Mouse (Mus musculus): ENCODE results near the gene Gnaq.

- TF ChIP-seq CTCF (IDR thresholded peaks at IDR 0.05; ENCODE audit: low read depth) (no peak), EP300 (IDR thresholded peaks at IDR 0.05; ENCODE audit: low read depth) (no peak)
Measured at GRCm38 (mm10) chr19:16436335-16437169, 303.9 kb downstream of the Gnaq start.
